Mouse (Mus musculus): ENCODE measurements at regions not wholly inside any gene's neighbourhood (a gene's known extent, or its start where the extent isn't known, plus 50 kb on each side); places are given as distances from the start of the nearest gene placed in this dataset.
A peak's percentile ranks its signal among the peaks of the same experiment; 100 is the strongest.

DNA sequence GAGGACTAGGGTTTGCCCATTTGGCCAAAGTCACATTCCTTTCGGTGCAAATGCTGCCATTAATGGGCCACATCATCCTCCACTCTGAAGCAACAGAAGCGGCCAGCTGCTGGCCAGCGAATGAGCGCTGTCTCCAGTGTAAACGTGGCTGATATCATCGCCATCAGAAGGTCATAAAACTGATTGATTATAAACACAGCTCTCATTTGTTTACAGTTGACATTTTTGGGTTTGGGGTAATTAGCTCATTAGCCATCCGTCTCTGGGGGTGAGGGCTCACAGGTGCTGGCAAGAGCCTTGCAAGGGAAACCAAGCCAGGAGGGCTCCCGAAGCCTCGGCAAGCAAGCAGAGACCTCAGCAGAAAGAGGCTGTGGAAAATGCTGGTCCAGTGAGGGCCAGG, 101.1 kb upstream of the Bmp4 start:
- no peak overlapping the region for H3K9ac ChIP-seq (ENCODE audit: low read length)
- H3K27ac ChIP-seq (ENCODE audit: low read depth, low read length): no peak overlapping the region
- no peaks in the 10 kb centered on the region for H3K9me3 ChIP-seq (replicated peaks; ENCODE audit: control insufficient read depth, low read length)
- ATAC-seq (no peak), DNase-seq (ENCODE audit: low spot score) (no peak)
- no peaks in the 10 kb centered on the region for H3K4me1 ChIP-seq (ENCODE audit: control insufficient read depth, insufficient read depth, low read length)
- H3K4me3 ChIP-seq (ENCODE audit: low read depth, low read length): no peak overlapping the region
- no peak overlapping the region for H3K4me2 ChIP-seq (ENCODE audit: low read length)
- WGBS: 75% methylated on average over 9 of the region's 9 CpGs
- no peaks in the 10 kb centered on the region for H3K36me3 ChIP-seq (ENCODE audit: control insufficient read depth, insufficient read depth, low read length)
- no peaks in the 10 kb centered on the region for H3K27me3 ChIP-seq (replicated peaks; ENCODE audit: control insufficient read depth, insufficient read depth, low read length)

DNA sequence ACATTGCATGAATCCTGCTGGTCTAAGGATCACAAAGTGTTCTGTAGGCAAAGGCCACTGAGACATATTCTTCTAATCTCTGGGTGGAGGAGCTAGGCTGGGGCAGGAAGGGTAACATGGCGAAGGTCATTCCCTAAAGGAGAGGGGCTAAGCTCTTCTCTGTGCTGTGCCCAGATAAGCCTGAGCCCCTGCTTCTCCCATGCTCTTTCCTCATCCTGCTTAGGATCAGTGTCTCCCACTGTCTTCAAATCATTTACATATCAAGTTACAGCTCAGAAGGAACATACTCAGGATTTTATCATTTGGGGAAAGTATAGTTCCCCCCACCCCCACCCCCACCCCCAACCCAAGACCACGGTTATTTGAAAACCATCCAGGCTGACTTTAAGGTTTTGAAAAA, 100.7 kb upstream of the Bmp4 start:
- no peak overlapping the region for H3K9ac ChIP-seq (ENCODE audit: low read length)
- no peak overlapping the region for H3K27ac ChIP-seq (ENCODE audit: low read depth, low read length)
- H3K4me2 ChIP-seq (ENCODE audit: low read length): no peak overlapping the region
- H3K9me3 ChIP-seq (replicated peaks; ENCODE audit: control insufficient read depth, low read length): no peaks in the 10 kb centered on the region
- no peak for DNase-seq (ENCODE audit: low spot score)
- no peaks in the 10 kb centered on the region for H3K36me3 ChIP-seq (ENCODE audit: control insufficient read depth, insufficient read depth, low read length)
- H3K4me1 ChIP-seq (ENCODE audit: control insufficient read depth, insufficient read depth, low read length): no peaks in the 10 kb centered on the region
- no peak for ATAC-seq
- H3K4me3 ChIP-seq (ENCODE audit: low read depth, low read length): no peak overlapping the region
- WGBS: 91% methylated on average over 2 of the region's 2 CpGs
- no peaks in the 10 kb centered on the region for H3K27me3 ChIP-seq (replicated peaks; ENCODE audit: control insufficient read depth, insufficient read depth, low read length)

DNA sequence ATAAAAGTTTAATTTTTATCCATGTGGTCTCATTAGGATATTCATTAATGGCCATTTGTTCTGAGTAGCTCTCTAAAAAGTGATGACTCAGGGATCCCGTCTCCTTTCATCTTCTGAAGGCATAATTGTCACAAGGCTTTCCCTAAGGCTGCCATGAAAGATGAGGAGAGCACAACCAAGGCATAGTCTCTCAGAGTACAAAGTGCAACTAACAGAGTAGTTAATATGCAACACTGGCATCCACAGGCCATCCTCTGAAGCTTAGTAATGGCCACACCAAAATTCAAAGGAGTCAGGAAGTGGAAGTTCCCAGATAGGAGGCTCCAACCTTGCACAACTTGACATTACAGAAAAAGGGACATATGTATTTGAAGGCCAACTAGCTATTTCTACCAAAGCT, 97.1 kb upstream of the Bmp4 start:
- Histone ChIP-seq H3K27me3 (replicated peaks; ENCODE audit: control insufficient read depth, insufficient read depth, low read length) (no peaks in the 10 kb centered on the region), H3K27ac (ENCODE audit: low read depth, low read length) (no peak overlapping the region), H3K4me3 (ENCODE audit: low read depth, low read length) (no peak overlapping the region), H3K4me1 (ENCODE audit: control insufficient read depth, insufficient read depth, low read length) (no peaks in the 10 kb centered on the region), H3K36me3 (ENCODE audit: control insufficient read depth, insufficient read depth, low read length) (no peaks in the 10 kb centered on the region), H3K9me3 (replicated peaks; ENCODE audit: control insufficient read depth, low read length) (no peaks in the 10 kb centered on the region), H3K9ac (ENCODE audit: low read length) (no peak overlapping the region), H3K4me2 (ENCODE audit: low read length) (no peak overlapping the region)
- ATAC-seq (no peak), DNase-seq (ENCODE audit: low spot score) (no peak)
- 78% methylated on average over 1 of the region's 1 CpGs for WGBS

DNA sequence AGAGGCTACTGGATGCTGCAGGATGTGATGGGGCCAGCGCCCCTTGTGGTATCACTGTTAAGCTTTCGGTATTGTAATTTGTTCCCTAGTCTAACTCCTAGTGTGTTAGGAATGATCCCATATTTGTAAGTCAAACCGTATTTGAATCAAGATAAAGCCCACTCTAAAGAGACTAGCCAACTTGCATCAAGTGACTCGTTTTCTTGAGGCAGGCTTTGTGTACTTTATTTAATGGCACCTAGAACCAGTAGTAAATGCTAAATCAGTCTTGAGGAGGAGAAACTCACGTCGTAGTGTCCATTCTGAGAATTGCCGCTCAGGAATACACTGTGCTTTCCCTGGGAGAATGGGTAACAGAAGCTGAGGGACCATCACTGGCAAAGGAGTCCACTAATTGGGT, 89.9 kb upstream of the Bmp4 start:
- no peaks in the 10 kb centered on the region for H3K9me3 ChIP-seq (replicated peaks; ENCODE audit: control insufficient read depth, low read length)
- 86% methylated on average over 7 of the region's 7 CpGs for WGBS
- H3K4me2 ChIP-seq (ENCODE audit: low read length): no peak overlapping the region
- no peak for ATAC-seq
- no peak for DNase-seq (ENCODE audit: low spot score)
- no peak overlapping the region for H3K27ac ChIP-seq (ENCODE audit: low read depth, low read length)
- no peaks in the 10 kb centered on the region for H3K36me3 ChIP-seq (ENCODE audit: control insufficient read depth, insufficient read depth, low read length)
- H3K4me3 ChIP-seq (ENCODE audit: low read depth, low read length): no peak overlapping the region
- H3K4me1 ChIP-seq (ENCODE audit: control insufficient read depth, insufficient read depth, low read length): no peaks in the 10 kb centered on the region
- H3K27me3 ChIP-seq (replicated peaks; ENCODE audit: control insufficient read depth, insufficient read depth, low read length): no peaks in the 10 kb centered on the region
- no peak overlapping the region for H3K9ac ChIP-seq (ENCODE audit: low read length)

DNA sequence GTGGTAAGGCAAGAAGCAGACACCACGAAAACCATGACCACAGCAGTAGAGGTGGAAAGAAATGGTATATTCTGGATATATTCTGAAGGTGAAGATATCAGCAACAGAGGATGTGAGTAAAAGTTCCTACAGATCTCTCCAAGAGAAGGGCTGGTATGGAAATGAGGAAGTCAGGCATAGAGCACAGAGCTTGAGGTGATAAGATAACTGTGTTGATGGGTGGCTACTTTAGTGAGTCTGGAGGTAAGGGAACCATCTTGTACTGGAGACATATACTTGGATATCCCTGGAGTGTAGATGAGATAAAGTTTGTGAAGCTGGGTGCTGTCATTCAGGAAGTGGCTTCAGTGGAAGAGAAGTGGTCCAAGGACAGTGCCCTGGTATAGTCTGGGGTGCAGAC, 85.5 kb upstream of the Bmp4 start:
- 72% methylated on average over 1 of the region's 1 CpGs for WGBS
- DNase-seq (ENCODE audit: low spot score) (no peak), ATAC-seq (no peak)
- Histone ChIP-seq H3K4me1 (ENCODE audit: control insufficient read depth, insufficient read depth, low read length) (no peaks in the 10 kb centered on the region), H3K36me3 (ENCODE audit: control insufficient read depth, insufficient read depth, low read length) (no peaks in the 10 kb centered on the region), H3K4me2 (ENCODE audit: low read length) (no peak overlapping the region), H3K27me3 (replicated peaks; ENCODE audit: control insufficient read depth, insufficient read depth, low read length) (no peaks in the 10 kb centered on the region), H3K4me3 (ENCODE audit: low read depth, low read length) (no peak overlapping the region), H3K9ac (ENCODE audit: low read length) (no peak overlapping the region), H3K27ac (ENCODE audit: low read depth, low read length) (no peak overlapping the region), H3K9me3 (replicated peaks; ENCODE audit: control insufficient read depth, low read length) (no peaks in the 10 kb centered on the region)

DNA sequence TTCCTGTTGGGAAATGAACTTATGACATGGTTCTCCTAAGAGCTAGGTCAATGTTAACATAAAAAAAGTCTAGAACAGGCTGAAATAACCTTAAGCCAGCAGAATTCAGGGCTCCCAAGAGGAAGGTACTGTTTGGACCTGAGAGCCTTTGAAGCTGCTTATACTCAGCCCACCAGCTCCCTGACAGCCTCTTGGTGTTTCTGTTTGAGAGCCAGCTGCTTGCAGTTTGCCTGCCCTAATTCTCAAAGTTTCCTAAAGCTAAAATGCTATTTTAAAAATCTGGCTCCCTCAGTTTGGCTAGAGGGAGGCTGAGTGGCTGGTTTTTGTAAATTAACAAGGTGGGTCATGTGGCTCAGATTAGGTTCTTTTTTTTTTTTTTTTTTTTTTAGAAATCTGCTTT, 72.5 kb upstream of the Bmp4 start:
- no peaks in the 10 kb centered on the region for H3K36me3 ChIP-seq (ENCODE audit: control insufficient read depth, insufficient read depth, low read length)
- DNase-seq (ENCODE audit: low spot score): no peak

DNA sequence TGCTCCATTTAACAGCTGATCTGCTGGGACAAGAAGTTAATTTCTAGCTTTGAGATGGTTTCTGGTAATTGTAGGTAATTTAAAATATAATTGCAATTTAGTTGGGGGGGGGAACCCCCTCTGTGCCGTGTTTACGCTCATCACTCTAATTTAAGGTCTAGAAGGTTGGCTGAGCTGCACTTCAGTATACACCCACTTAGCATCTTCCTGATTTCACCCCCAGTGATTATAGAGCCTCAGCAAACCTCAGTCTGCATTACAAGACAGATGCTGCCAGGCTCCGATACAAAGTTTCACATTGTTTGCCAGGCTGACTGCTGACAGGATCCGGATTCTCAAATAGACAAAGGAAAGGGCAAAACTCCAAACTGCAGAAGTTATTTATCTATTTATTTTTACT, 71.5 kb upstream of the Bmp4 start:
- DNase-seq (ENCODE audit: low spot score): peak; percentile 4
- Histone ChIP-seq H3K4me1 (ENCODE audit: control insufficient read depth, insufficient read depth, low read length) (no peaks in the 10 kb centered on the region), H3K4me2 (ENCODE audit: low read length) (no peak overlapping the region), H3K27ac (ENCODE audit: low read depth, low read length) (no peak overlapping the region), H3K36me3 (ENCODE audit: control insufficient read depth, insufficient read depth, low read length) (no peaks in the 10 kb centered on the region), H3K9me3 (replicated peaks; ENCODE audit: control insufficient read depth, low read length) (no peaks in the 10 kb centered on the region), H3K27me3 (replicated peaks; ENCODE audit: control insufficient read depth, insufficient read depth, low read length) (no peaks in the 10 kb centered on the region), H3K4me3 (ENCODE audit: low read depth, low read length) (no peak overlapping the region), H3K9ac (ENCODE audit: low read length) (no peak overlapping the region)
- ATAC-seq: no peak
- WGBS: 74% methylated on average over 4 of the region's 4 CpGs

More for the DNA sequence above, 72.5 kb upstream of the Bmp4 start:
- ATAC-seq: no peak
- no peaks in the 10 kb centered on the region for H3K9me3 ChIP-seq (replicated peaks; ENCODE audit: control insufficient read depth, low read length)
- H3K27ac ChIP-seq (ENCODE audit: low read depth, low read length): no peak overlapping the region
- H3K4me1 ChIP-seq (ENCODE audit: control insufficient read depth, insufficient read depth, low read length): no peaks in the 10 kb centered on the region
- H3K4me3 ChIP-seq (ENCODE audit: low read depth, low read length): no peak overlapping the region
- H3K4me2 ChIP-seq (ENCODE audit: low read length): no peak overlapping the region
- no peak overlapping the region for H3K9ac ChIP-seq (ENCODE audit: low read length)
- H3K27me3 ChIP-seq (replicated peaks; ENCODE audit: control insufficient read depth, insufficient read depth, low read length): no peaks in the 10 kb centered on the region

DNA sequence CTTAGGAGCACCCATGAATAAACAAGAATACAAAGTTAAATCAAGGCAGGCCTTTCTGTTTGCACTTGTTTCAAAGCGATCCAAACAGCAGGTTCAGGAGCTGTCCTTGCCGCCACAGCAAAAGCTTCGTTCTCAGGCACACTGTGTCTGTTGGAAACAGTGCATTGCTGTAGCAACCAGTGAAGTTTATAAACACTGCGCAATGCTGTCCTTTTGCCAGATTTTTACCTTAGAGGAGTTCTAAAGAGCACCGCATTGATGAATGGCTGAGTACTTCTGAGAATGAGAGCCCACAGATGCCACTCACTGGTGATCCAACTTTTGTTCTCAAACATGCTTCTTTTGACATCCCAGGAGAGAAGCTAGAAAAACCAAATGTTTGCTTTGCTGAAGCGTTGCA, 64.0 kb upstream of the Bmp4 start:
- no peaks in the 10 kb centered on the region for H3K27me3 ChIP-seq (replicated peaks; ENCODE audit: control insufficient read depth, insufficient read depth, low read length)
- ATAC-seq (no peak), DNase-seq (ENCODE audit: low spot score) (no peak)
- H3K27ac ChIP-seq (ENCODE audit: low read depth, low read length): no peak overlapping the region
- H3K4me3 ChIP-seq (ENCODE audit: low read depth, low read length): no peak overlapping the region
- no peaks in the 10 kb centered on the region for H3K9me3 ChIP-seq (replicated peaks; ENCODE audit: control insufficient read depth, low read length)
- H3K9ac ChIP-seq (ENCODE audit: low read length): no peak overlapping the region
- no peaks in the 10 kb centered on the region for H3K4me1 ChIP-seq (ENCODE audit: control insufficient read depth, insufficient read depth, low read length)
- H3K4me2 ChIP-seq (ENCODE audit: low read length): no peak overlapping the region
- 72% methylated on average over 6 of the region's 6 CpGs for WGBS
- no peaks in the 10 kb centered on the region for H3K36me3 ChIP-seq (ENCODE audit: control insufficient read depth, insufficient read depth, low read length)

DNA sequence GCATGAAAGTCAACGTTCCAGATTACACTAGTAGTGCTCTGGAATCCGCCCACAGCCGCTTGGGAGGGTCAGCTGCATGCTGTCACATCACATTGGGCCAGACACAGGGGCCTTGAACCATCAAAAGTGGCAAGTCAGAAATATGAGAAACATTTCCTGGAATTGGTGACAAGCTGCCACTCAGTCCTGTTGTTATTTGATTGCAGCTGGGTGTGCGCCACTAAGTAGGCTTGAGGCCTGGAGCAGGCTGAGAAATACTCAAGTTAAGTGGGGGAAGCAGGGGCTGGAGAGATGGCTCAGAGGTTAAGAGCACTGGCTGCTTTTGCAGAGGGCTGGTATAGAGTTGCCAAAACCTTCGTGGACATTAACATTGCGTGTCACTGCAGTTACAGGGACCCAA, 51.2 kb upstream of the Bmp4 start:
- Histone ChIP-seq H3K4me2 (ENCODE audit: low read length) (no peak overlapping the region), H3K4me3 (ENCODE audit: low read depth, low read length) (no peak overlapping the region), H3K27ac (ENCODE audit: low read depth, low read length) (no peak overlapping the region), H3K36me3 (ENCODE audit: control insufficient read depth, insufficient read depth, low read length) (no peaks in the 10 kb centered on the region), H3K9me3 (replicated peaks; ENCODE audit: control insufficient read depth, low read length) (no peaks in the 10 kb centered on the region), H3K27me3 (replicated peaks; ENCODE audit: control insufficient read depth, insufficient read depth, low read length) (no peaks in the 10 kb centered on the region), H3K9ac (ENCODE audit: low read length) (no peak overlapping the region), H3K4me1 (ENCODE audit: control insufficient read depth, insufficient read depth, low read length) (no peaks in the 10 kb centered on the region)
- ATAC-seq (no peak), DNase-seq (ENCODE audit: low spot score) (no peak)
- 90% methylated on average over 6 of the region's 6 CpGs for WGBS
